Mouse (Mus musculus): ENCODE results near the gene Fam71e2. TPM values are rescaled to one million over a fixed set of nuclear protein-coding genes. Genes with fewer than 3 reads are reported as not detected.

Gene Fam71e2
- total RNA-seq, 2 experiments from 2014 or later = not detected

DNA sequence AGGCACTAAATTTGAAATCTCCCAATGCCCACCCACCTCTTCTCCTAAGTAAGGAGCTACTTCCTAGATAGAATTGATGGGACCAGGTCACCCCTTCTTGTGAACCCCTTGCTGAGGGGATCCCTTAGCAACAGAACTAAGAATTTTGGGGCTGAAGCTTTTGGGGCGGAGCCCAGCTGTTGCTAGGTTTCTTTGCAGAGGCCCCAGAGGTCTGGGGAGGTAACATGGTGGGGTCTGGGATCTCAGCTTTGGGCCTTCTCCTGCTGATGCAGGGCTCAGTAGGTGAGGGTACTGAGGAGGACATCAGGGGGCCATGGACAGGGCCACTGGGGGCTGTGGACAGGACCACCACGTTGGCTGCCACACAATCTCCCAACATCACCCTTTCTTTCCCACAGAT, 11.7 kb upstream of the Fam71e2 start, which contains the start of the genes Il11 and Tmem190:
Il11 (minus strand) TSS at position 101 of the 400 bp plus-strand sequence.
Tmem190 (plus strand) TSS at position 179 of the 400 bp plus-strand sequence.
- intact Hi-C loops (cut with DNase I) = no loop called here

DNA sequence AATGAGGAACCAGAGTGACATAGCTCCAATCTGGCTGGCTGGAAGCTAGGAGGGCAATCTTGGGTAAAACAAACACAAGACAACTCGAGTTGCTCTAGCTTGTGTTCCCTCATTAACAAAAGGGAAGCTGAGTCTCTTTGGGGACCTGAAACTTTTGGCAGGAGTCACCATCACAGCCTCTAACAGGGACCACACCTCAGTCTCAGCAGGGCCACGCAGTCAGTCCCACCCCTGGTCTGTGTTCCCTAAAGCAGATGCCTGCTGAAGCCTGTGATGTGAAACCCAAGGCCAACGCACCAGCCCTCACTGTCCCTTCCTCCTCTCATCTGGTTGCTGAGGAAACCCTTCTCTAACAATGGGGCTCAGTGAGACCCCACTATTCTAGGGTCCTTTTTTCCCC, 11.0 kb upstream of the Fam71e2 start:
- intact Hi-C loops (cut with DNase I) = no loop called here
- DNase-seq (ENCODE audit: low spot score) = no peak

More for the DNA sequence above, 11.7 kb upstream of the Fam71e2 start, which contains the start of the genes Il11 and Tmem190:
- DNase-seq (ENCODE audit: low spot score) = no peak

DNA sequence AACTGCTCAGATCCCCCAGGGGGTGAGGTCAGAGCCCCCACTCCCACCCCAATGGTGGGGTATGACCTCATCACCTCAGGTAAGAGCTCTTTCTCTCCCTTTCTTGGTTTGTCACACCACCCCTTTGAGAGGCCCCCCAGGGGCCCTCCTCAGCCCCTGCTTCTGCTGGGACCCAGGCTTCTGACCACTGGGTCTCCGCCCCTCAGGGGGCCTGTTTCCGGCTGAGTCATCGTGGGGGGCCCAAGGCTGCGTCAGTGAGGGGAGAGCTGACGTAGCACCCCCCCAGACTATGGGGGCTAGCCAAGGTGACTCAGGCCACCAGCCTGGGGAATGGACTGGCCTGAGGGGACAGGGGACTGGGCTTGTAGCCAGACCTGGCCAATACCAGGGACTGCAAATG, 8.8 kb upstream of the Fam71e2 start:
- intact Hi-C loops (cut with DNase I) = no loop called here
- no peak for DNase-seq (ENCODE audit: low spot score)

DNA sequence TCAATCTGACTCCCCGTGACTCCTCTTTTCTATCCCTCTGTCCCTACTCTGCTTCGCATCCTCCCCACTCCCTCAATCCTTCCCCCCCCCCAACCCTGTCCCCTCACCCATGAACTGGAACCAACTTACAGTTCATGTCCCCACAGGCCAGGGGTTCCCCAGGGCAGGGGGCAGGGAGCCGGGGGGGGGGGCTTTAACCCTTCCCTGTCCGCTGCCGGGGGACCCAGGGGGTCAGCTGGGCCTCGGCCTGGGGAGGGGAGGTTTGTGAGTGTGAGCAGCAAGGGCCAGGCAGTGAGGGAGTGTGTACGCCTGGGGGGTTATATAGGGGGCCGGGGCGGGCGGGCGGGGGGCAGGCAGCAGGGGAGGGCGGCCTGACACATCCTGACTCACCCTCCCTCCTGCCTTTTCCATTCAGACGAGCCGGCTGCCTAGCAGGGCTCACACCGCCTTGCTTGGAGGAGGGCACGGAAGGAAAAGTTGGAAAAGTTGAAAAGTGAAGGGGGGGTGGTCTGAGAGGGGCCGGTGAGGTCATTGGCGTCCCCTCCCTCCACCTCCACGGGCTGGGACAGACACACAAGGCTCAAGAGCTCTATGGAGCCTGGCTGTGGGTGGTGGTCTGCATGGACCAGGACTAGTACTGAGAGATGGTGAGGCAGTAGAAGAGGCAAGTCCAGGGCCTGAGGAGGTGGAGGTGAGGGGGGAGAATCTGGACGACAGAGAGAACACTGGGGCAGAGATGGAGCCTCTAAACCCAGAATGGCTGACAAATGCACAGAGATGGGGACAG, 6.9 kb upstream of the Fam71e2 start:
- intact Hi-C loops (cut with DNase I) = no loop called here
- no peak for DNase-seq (ENCODE audit: low spot score)

DNA sequence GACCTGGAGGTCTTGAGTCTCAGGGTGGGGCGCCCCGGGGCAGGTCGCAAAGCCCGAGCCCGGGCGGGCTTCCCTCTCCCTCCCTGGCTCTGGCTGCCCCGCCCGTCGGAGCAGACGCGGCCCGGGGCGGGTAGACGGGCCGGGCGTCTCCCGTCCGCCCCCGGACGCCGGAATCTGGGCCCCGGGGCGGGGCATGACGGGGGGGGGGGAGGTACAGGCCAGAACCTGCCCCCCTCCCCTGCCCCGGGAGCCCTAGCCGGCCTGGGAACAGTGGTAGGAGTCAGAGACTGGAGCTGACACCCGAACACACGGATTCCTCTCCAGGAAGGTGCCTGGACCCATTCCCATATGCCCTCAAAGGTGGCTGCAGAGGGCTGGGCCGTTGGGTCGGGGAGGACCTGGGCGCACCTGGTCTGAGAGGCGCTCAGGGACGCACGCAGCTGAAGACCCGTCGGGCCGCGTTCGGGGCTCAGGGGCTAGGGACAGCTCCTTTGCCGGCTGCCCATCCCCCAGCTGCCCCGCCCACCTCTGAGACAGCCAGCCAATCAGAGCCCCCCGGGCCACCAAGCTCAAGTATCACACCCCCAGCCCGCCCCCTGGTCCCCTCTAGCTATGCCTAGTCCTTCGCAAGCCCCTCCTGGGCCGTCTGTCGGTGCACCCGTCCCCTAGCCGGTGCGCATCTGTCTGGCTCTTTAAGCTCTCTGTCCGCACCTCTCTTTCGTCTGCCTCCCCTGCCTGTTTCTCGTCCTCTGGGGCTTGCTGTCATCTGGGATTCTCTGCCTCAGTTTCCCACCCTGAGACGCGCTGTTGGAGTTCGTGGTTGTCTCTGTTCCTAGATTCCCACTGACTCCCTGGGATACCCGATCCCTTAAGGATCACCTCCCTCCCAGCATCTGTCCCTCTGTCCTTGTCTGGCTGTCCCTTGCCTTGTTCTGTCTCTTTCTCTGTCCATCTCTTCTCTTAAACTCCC, 6.0 kb upstream of the Fam71e2 start:
- intact Hi-C loops (cut with DNase I) = no loop called here
- DNase-seq (ENCODE audit: low spot score) = peak; percentile 40

DNA sequence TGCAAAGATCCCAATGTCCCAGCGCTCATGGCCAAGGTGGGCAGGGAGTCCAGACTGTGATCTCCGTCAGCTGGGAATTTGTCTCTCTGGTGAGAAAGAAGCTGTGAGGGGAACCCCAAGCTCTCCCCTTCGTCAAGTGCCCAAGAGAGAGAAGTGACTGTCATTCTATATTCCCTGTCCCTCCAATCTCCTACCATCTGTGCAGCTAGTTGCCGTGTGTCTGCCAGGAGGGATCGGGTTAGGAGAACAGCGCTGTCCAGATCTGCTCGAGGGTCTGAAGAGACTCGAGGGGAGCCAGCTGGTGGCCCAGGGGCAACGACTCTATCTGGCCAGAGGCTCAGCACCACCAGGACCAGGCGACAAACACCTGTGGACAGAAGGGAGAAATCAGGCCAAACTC, 5.0 kb upstream of the Fam71e2 start:
- DNase-seq (ENCODE audit: low spot score) = no peak
- intact Hi-C loops (cut with DNase I) = no loop called here

DNA sequence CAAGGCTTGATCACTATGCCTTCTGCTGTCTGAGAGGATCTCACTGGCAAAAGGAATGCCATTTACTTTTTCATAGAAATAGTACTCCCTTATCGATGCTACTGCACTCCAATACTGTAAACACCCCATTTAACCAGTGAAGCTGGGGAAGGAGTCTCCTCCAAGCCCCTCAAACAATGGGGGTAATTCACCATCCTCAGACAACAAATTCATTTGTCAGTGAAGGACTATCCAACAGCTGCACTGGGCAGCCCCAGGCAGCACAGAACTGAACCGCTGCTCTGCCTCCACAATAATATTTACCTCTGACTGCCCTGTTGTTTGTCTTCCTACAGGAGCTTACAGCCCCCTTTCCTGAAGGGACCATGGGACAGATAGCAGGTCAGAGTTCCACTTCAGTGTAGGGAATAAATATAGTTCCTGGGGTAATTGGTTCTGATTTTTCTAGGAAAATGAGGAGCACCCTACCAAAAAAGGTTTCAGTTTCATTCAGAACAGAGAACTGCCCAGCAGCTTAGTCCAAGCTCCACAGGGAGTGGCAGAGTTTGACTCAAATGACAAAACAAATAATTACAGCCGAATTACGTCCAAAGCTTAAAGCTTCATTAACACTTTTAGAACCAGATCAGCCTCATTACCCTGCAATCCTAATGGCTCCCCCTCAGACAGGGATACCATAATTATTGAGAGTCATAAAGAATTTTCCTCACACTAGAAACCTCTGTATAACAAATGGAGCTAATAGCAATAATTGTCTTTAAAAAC, 6.0 kb downstream of the Fam71e2 start:
- intact Hi-C loops (cut with DNase I) = no loop called here
- no peak for DNase-seq (ENCODE audit: low spot score)

DNA sequence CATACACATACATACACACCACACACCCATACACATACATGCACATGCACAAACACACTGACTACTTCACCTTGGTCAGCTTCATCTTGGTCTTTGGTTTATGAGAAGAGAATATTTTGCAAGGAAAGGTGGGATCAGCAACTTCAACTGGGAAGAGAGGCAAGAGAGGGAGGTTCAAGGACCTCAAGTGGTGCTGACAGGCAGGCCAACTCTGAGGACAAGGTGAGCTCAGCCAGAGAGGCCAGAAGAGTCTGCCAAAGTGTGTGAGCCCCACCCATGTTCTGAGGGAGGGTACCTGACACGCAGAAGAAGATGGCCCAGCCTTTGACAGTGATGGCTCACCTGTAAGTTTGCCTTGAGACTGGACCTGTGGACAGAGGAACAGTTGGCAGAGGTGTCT, 11.4 kb downstream of the Fam71e2 start:
- no peak for DNase-seq (ENCODE audit: low spot score)
- intact Hi-C loops (cut with DNase I) = no loop called here

DNA sequence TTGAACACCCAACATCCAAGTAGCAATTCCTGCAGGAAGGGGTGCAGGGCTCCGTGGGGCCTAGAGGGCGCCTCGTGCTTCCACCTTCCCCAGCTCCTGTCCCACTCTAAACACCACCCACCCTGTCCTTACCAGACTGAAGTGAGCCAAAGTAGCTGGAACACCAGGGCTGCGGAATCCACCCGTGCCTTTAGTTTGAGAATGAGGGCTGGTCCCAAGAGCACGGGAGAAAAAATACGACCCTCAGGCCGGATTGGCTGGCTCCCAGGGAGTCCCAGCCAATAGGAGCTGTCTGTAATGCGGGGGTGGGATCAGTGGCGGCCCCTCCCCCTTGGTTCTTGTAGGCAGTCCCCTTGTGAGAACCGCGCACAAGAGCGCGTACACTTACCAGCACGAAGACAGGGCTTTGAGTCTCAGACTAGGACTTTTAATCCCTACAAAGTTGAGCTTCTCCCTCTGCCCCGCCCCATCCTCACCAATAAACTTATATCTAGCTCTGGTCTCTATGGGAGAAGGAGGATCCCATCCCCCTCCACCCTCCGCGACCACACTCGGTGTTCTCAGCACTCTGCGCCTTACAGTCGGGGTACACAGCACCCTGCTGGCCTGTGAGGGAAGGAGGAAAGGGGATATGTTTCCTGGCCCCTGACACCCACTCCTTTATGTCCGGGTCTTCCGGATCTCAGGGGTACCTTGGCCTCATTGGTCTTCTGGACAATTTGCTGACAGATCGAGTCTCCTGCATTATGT, 18.1 kb downstream of the Fam71e2 start, which contains the start of gene Cox6b2:
Cox6b2 (minus strand) TSS at position 274 of the 750 bp plus-strand sequence.
- DNase-seq (ENCODE audit: low spot score) = peak; percentile 35
- intact Hi-C loops (cut with DNase I) = no loop called here

DNA sequence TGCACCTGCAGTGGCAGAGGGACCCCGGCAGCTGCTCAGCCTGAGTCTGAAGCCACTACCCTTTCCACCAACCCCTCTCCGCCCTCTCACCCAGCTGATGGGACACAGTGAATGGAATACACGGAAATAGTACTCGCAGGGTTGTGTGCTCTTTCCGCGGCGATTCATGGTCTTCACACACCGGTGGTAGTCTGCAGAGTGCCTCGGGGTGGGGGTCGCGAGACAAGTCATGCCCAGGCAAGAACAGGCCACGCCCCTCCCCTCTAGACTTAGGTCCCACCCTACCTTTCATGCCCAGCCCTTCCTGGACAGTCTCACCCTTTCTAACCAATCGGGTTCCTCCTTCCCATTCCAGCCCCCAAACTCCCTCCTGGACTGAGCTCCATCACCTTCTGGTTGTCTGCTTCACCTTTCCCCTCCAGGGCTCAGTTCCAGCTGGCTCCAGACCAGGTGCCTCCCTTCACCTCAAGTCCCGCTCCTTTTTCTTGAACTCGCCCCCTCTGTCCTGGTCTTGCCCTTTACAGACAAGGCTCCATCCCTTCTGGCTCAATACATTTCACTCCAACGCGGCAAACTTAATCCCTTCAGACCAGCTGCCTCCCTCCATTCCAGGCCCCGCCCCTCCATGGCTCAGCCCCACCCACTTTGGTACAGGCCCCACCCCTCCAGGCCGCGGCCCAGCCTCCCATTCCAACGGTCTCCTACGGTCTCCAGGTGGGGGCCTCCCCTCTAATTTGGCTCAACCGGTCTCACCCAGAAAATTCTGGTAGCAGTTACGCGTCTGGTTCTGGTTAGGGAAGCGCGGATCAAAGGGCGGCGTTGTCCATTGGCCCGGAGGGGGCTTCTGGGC, 18.9 kb downstream of the Fam71e2 start:
- no peak for DNase-seq (ENCODE audit: low spot score)
- intact Hi-C loops (cut with DNase I) = no loop called here

DNA sequence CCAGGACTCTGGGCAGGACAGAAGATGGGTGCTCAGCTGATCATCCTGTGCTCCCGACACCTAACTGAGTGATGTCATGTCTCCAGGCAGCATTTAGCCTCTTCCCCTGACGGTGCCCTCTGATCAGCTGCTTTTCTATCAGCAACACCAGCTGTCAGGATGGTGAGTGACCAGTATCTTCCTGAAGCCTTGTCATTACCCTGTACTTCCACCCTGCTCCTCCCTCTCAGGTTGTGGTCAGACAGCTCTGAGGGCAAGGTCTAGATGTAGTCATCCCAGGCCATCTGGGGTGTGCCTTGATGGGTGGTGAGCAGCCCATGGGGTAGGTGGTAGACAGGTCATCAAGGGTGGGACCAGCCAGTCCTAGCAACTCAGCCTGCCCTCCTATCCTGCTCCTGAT, 21.9 kb downstream of the Fam71e2 start:
- intact Hi-C loops (cut with DNase I) = no loop called here
- no peak for DNase-seq (ENCODE audit: low spot score)

DNA sequence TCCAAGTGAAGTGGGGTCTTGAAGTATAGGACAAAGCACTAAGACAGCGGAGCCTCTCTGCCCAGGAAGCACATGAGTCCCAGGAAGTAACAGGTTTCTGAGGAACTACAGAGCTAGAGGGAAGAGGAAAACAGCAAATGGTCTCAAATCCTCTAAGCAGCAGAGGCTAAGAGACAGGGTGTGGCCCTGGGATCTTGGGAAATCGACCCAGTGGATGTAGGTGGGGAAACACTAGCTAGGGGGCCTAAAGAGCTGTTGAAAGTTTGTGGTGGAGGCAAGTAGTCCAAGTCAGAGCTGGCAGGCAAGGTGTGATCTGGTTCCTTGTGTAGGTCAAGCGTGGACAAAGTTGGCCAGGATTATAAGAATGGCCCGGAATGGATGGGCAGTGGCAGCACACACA, 22.8 kb downstream of the Fam71e2 start:
- no peak for DNase-seq (ENCODE audit: low spot score)
- intact Hi-C loops (cut with DNase I) = no loop called here

DNA sequence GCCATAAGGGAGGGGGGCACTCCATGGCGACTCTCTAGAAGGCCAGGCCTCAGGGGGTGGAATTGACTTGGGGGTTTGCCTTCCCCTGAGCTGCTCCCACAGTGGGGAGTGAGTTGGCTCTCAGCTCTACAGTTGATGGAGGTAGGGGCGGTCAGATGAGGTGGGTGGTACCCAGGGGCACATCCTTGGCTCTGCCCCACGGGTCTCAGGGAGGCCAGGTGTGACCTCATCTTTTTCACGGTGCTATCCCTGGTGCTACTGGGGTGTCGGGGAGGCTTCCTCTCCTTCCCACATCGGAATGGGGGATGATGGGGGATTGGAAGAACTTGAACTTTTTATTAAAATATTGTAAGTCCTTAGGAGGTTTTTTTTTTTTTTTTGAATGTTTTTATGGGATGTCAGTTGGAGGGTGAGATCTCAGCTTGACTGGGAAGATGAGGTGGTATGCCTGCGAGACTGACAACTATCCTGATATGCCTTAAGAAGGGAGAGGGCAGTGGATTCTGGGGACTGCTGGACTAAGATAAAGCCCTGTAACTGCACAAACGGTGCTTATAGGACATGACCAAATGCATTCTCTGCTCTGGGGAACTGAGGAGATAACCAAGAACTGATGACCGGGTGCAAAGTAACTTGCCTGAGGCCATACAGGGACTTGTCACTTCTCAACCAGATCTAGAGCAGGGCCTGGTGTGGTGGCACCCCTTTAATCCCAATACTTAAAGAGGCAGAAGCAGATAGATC, 23.8 kb downstream of the Fam71e2 start:
- no peak for DNase-seq (ENCODE audit: low spot score)
- intact Hi-C loops (cut with DNase I) = no loop called here

DNA sequence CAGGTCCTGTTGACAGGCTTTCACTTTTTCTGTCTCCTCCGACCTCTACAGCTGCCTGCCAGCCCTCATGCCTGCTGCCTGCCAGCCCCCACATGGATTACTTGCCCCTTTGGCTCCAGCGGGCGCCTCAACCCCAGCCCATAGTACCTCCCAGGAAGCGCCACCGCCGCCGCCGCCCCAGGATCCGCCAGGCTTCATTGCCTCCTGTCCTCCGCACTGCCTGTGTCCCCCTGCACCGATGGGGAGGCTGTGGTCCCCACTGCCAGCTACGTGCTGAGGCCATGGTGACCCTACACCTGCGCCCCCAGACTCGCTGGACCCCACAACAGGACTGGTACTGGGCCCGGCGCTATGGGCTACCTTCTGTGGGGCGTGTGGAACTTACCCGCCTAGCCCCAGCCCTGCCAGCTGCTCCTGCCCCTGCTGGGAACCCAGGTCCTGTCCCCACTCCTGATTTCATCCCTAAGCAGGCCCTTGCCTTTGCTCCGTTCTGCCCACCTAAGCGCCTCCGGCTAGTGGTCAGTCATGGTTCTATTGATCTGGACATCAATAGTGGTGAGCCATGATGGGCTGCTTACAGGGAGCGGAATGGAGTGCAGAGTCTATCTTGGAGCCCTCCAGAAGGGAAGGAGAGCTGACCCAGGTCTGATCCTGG, 24.6 kb downstream of the Fam71e2 start:
- DNase-seq (ENCODE audit: low spot score) = no peak
- intact Hi-C loops (cut with DNase I) = no loop called here

DNA sequence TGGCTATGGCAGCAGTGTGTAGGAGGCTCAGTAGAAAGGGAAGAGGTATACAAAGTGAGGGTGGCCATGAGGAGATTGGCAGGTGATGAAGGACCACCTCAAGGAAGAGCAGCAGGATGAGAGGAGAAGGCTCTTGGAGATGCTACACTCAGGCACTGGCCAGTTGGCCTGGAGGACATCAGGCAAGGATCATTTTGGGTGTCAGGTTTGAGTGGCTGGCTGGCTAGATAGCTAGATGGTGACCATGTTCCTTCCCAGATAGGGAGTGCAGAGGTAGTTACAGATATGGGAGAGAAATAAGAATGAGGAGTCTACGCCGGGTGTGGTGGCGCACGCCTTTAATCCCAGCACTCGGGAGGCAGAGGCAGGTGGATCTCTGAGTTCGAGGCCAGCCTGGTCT, 26.2 kb downstream of the Fam71e2 start:
- no peak for DNase-seq (ENCODE audit: low spot score)
- intact Hi-C loops (cut with DNase I) = loop anchor here (5.0 kb wide), 2 partner anchors 58 to 122 kb away; partner anchors contain the start of gene Hspbp1

DNA sequence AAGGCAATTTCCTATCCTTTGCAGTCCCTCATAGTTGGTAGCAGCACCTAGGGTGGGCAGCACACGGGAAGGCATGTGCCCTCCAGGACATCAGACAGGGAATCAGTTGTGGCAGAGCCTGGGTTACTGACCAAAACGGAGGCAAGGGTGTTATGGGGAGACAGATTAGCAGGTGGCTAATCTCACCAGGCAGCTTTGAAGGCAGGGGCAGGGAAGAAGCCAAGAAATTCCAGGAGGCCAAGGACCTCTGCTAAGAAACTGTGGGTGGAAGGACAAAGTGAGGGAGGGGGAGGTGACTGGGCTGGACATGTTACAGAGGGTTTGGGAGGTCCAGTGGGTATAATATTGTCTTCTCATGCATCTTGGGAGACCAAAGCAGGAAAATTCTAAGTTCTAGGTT, 27.7 kb downstream of the Fam71e2 start:
- intact Hi-C loops (cut with DNase I) = loop anchor here (5.0 kb wide), 2 partner anchors 56 to 124 kb away; partner anchors contain the start of gene Hspbp1
- no peak for DNase-seq (ENCODE audit: low spot score)

DNA sequence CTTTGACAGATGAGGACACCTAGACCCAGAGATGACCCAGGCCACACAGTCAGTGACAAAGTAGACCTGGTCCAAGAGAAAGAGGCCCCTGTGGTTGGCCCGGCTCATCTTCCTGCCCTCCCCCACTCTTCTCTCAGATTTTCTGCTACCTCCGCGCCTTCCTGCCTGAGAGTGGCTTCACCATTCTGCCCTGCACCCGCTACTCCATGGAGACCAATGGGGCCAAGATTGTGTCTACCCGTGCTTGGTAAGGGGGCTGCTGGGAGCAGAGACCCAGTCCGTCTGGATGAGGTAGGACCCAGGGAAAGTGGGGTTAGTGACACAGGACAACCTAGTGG, 28.7 kb downstream of the Fam71e2 start:
- no peak for DNase-seq (ENCODE audit: low spot score)
- intact Hi-C loops (cut with DNase I) = loop anchor here (5.0 kb wide), 2 partner anchors 55 to 125 kb away; partner anchors contain the start of gene Hspbp1

All from heart, postnatal 25 days (tissue).